Mouse (Mus musculus) ES-E14 (cell line): ENCODE measurements at regions not wholly inside any gene's neighbourhood (a gene's known extent, or its start where the extent isn't known, plus 50 kb on each side); places are given as distances from the start of the nearest gene placed in this dataset.

Experiments
- CHD2 ChIP-seq: IDR thresholded peaks from 2 replicates; pipeline ENCODE4 v1.6.1; 2014; ENCODE audit warnings: mild to moderate bottlenecking, low read depth, low read length, inconsistent platforms
- MAFK ChIP-seq: IDR thresholded peaks from 2 replicates; pipeline ENCODE4 v1.6.1; 2014; ENCODE audit warnings: mild to moderate bottlenecking, low read depth, low read length, inconsistent platforms; ENCODE audit not compliant: insufficient read depth
- ZC3H11A ChIP-seq: IDR thresholded peaks from 2 replicates; pipeline ENCODE4 v1.6.1; 2012; ENCODE audit warnings: low read depth, mild to moderate bottlenecking, inconsistent platforms, low read length, borderline replicate concordance
- ZNF384 ChIP-seq: IDR thresholded peaks from 2 replicates; pipeline ENCODE4 v1.6.1; 2012; ENCODE audit warnings: low read depth, low read length, inconsistent platforms

DNA sequence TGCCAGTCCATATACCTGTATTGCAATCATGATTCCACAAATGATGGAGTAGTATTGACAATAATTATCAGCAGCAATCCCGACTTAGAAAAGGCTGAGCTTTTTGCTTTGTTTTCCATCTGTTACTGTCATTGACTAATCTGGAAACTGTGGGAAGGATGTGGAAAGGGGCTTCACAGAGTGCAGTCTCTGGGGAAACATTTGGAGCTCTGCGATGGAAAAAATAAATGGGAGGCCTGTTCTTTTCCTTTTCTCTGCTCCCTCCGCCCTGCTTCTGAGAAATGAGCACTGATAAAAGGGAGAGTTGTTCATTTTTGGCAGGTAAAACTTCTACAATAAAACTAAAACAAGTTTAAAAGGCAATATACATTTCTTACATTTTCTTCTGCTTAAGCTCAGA lies 58.3 kb upstream of the Mast4 start:
- TF ChIP-seq MAFK (no peak), ZNF384 (no peak), ZC3H11A (no peak), CHD2 (no peak)
